Mouse (Mus musculus): ENCODE measurements at regions not wholly inside any gene's neighbourhood (a gene's known extent, or its start where the extent isn't known, plus 50 kb on each side); places are given as distances from the start of the nearest gene placed in this dataset.

GRCm38 (mm10) chr8:116837991-116838390 lies 83.3 kb downstream of the Cmc2 start:
- DNase-seq: no peak
- intact Hi-C loops (cut with DNase I): no loop called here

- intact Hi-C loops (cut with DNase I): no loop called here
- DNase-seq: peak; percentile 87 to 88
Observed at GRCm38 (mm10) chr8:116832181-116832580, 89.1 kb downstream of the Cmc2 start.

GRCm38 (mm10) chr8:116829631-116830030 lies 91.6 kb downstream of the Cmc2 start:
- intact Hi-C loops (cut with DNase I): no loop called here
- DNase-seq: no peak

- DNase-seq: no peak
- intact Hi-C loops (cut with DNase I): no loop called here
Observed at GRCm38 (mm10) chr8:116828220-116828619, 93.0 kb downstream of the Cmc2 start.

GRCm38 (mm10) chr8:116827141-116827540 lies 94.1 kb downstream of the Cmc2 start:
- DNase-seq: no peak
- intact Hi-C loops (cut with DNase I): no loop called here

GRCm38 (mm10) chr8:116814118-116814851 lies 81.5 kb upstream of the Cdyl2 start:
- DNase-seq: peak; percentile 79 to 80
- intact Hi-C loops (cut with DNase I): no loop called here

- intact Hi-C loops (cut with DNase I): no loop called here
Observed at GRCm38 (mm10) chr8:116801313-116801712, 68.5 kb upstream of the Cdyl2 start.

GRCm38 (mm10) chr8:116800636-116801035 lies 67.8 kb upstream of the Cdyl2 start:
- intact Hi-C loops (cut with DNase I): no loop called here
- DNase-seq: no peak

More at GRCm38 (mm10) chr8:116801313-116801712, 68.5 kb upstream of the Cdyl2 start:
- DNase-seq: no peak

GRCm38 (mm10) chr8:116798981-116799380 lies 66.2 kb upstream of the Cdyl2 start:
- DNase-seq: no peak
- intact Hi-C loops (cut with DNase I): no loop called here

GRCm38 (mm10) chr8:116795713-116796112 lies 62.9 kb upstream of the Cdyl2 start:
- no peak for DNase-seq

GRCm38 (mm10) chr8:116793107-116793506 lies 60.3 kb upstream of the Cdyl2 start:
- intact Hi-C loops (cut with DNase I): no loop called here
- DNase-seq: no peak

More at GRCm38 (mm10) chr8:116795713-116796112, 62.9 kb upstream of the Cdyl2 start:
- intact Hi-C loops (cut with DNase I): no loop called here

GRCm38 (mm10) chr8:116790294-116790693 lies 57.5 kb upstream of the Cdyl2 start:
- DNase-seq: no peak
- intact Hi-C loops (cut with DNase I): no loop called here

All from heart, postnatal 10 days (tissue).